Mouse (Mus musculus) retina, adult 2 months (tissue): ENCODE measurements around the gene Dll4.

Experiments used
- DNase-seq: peaks from one replicate; pipeline ENCODE4 v3.0.0-alpha.2; 2012; ENCODE audit warnings: low read depth, low spot score

The Dll4 gene

DNA sequence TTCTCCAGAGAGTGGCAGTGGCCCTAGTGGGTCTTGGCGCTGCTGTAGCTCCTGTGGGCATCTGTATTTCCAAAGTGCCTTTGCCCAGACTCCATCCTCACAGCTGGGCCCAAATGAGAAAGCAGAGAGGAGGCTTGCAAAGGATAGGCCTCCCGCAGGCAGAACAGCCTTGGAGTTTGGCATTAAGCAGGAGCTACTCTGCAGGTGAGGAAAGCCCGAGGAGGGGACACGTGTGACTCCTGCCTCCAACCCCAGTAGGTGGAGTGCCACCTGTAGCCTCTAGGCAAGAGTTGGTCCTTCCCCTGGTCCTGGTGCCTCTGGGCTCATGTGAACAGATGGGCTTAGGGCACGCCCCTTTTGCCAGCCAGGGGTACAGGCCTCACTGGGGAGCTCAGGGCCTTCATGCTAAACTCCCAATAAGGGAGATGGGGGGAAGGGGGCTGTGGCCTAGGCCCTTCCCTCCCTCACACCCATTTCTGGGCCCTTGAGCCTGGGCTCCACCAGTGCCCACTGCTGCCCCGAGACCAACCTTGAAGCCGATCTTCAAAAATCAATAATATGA is 9.5 kb downstream of the Dll4 start:
- DNase-seq = no peak

DNA sequence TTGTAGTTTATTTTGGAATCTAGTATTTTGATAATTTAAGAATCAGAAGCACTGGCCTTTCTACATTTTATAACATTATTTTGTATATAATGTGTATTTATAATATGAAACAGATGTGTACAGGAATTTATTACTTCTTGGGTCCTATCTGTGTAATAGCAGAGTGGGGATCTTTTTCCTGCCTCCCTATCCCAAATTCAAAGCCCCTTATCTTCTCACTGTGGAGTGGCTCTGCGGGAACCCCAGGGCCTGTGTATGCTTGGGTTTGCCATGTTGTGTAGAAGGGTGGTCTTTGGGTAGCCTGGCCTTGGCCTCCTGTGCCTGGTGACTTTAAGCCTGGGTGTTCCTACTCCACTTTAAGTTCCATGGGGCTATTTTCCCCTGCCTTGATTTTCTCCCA is 10.0 kb downstream of the Dll4 start:
- no peak for DNase-seq

DNA sequence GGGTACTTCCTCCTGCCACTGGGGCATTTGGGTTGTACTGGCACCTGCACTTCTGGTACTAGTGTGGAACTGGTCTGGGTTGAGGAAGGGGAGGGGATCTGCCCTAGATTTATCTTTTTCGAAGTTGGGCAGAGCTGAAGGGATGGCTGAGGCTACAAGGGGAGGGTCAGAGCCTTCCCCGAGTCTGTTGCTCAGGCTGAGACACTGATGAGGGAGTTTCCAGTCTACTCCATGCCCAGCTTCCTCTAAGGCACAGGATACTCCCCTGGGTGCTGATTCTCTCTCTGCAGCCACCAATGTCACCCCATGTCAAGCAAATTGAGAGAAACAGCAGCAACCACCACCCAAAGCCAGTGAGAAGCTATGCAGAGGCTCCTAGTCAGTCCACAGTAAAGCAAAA is 10.4 kb downstream of the Dll4 start:
- no peak for DNase-seq

DNA sequence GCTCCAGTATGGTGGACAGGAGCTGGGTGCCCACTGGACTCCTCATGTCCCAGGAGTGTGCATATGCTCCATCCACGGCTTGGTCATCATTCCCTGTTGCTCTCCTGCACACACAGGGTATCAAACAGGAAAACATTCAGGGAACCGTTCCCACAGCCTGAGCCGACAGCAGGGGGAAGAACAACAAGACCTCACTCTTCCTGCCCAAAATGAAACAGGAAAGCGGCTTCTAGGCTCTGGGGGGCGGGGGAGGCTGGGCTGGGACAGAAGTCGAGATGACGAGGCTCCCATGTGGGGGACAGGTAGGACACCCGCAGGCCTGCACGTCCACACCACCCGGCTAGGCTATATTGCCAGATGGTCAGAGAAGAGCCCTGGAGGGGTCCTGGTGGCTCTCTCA is 10.9 kb downstream of the Dll4 start:
- DNase-seq = no peak

DNA sequence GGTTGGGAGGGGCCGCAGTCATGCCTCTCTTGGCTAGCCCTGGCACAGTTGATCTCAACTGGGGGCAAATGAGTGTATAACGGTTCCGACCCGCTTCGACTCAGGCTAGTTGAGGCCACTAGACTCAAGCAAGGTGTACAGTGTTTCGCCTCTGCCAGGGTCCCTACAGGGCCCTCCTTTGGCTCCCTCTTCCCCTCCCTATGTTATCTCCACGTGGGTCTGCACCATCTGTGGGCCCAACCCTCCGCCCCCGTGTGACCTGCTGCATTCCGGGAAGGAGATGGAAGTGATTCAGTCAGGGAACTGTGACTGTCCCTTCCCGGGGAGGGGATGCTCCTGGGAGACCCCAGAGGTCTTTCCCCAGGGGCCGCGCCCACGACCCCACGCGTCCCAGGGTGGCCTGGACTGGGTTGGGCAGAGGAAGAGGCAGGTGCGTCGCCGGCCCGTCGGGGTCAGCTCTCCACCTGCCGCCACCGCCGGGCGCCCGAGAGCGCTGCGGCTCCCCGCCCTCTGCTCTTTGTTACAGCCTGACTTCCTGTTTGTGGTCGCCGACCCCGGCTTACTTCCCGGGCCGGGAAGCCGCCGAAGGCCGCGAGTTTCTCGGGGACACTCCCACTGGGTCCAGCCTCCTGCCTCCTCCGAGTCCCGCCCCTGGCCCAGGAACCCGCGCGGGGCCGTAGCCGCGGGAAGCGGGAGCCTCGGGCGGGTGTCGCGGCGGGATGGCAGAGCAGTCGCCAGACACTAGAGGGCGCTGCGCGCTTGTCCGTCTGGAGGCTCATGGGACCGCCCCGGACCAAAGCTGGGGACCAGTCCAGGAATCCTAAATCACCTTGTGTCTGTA is 12.1 kb downstream of the Dll4 start:
- peak; percentile 48 for DNase-seq

DNA sequence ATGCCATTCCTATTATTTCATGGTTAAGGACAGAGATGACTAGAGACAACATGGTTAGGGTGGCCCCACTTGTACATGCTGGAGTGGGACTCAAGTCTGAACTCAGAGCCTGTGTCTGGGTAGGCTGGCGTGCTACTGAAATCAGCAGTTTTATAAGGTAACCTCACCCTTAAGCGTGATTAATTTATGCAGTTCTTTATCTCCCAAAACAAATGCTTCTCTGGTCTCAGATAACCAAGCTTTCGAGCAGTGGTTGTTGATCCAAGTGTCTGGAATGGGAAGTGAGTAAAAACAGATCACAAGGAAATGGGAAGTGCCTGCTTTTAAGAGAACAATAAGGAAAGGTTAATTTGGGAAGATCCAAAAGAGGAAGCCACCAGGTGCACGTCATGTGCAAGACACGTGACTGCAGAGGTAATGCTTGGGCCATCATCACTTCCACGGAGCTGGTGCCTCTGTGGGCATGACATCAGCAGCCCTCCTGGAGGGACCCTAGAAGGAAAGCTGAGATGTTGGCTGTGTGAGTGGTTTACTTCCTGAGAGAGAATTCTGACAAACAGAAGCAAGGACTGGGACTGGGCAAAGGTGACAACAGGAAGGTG is 19.1 kb downstream of the Dll4 start:
- no peak for DNase-seq

DNA sequence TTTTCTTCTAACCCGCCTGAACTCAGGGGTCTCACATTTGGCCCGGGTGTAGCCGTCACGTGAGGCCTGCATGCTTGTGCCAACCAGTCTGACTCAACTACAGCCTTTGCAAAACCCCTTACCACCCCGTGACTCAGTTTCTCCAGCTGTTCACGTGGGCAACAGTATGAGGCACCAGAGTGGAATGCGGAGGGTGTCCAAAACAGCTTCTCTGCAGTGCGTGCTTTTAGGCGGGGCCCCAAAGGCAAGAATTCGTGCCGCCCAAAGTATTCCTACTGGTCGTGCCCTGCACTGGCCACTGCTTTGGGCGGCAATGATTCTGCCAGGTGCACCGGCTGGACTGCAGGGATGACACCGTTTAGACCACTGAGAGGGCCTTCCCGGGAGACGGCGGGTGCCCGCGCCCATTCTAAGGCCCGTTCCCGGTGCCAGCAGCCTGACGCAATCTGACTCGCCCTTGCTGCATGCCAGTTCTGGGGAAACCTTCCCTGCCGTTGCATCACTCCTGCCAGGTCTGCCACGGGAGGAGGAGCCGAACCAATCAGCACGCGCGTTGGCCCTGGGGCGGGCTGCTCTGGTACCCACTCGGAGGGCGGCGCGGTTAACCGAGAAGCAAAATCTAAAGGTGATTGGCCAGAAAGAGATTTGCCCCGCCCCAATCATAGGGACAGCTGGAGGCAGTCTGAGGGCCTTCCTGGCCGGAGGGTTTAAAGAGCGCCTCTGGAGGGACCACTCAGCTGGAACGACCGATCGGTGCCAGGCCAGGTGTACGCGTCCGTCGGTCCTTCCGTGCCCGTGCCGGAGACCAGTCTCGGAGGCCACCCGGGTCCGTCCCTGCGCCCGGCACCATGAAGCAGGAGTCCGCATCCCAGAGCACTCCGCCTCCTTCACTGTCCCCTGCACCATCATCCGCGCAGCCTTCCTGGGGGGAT is 25.2 kb downstream of the Dll4 start, which contains the start of gene Chac1:
Chac1 (plus strand) TSS at position 675 of the 932 bp plus-strand sequence.
- no peak for DNase-seq

DNA sequence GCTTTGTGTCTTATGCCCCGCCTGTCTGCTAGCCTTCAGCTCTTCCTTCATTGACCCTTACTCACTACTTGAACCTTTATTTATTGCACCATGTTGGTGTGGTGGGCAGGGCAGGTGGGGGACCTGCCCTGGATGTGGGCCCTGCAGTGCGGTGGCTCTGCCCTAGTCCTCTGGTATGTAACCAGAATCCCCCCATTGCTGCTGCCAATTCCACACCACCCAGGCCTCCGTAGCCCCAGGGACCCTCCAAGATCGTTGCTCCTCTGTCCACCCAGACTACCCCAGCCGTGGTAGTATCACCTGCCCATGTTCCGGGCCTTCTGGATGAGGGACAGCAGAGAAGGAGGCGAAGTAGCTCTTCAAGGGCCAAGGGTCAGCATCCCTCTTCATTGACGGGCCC is 28.1 kb downstream of the Dll4 start:
- no peak for DNase-seq

DNA sequence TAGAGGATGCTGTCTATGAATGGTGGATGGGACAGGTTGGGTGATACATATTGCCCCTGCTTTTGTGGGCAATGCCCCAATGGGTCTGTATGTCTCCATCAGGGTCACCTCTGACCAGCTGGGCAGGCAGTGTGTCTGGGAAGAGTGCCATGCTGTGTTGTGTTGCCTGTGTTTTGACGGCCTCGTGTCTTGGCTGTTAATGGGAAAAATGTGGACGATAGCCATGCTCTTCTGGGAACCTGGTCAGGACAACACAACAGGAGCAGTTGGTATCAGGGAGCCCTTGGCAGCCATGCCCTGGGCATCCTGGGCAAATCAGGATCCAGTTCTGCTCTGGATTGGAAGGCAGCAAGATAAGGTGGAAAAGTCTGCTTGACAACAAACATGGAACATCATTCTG is 29.5 kb downstream of the Dll4 start:
- DNase-seq = no peak

DNA sequence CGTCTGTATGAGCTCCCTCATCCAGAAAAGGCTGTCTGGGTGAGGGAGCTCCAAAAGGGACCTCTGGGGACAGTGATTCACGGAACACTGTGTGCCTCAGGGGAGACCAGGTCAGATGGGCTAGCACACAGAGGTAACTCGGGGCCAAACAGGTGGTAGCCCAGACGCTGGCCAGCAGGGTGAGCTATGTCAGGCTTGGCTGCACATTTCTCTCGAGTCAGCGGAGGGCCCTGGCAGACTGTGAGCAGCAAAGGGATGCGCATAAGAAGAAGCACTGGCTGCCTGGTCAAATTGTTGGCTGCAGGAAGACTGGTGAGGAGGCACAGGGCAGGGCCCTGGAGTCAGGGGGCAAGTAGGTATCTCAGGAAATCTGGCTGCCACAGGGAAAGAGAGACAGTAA is 30.1 kb downstream of the Dll4 start:
- no peak for DNase-seq

DNA sequence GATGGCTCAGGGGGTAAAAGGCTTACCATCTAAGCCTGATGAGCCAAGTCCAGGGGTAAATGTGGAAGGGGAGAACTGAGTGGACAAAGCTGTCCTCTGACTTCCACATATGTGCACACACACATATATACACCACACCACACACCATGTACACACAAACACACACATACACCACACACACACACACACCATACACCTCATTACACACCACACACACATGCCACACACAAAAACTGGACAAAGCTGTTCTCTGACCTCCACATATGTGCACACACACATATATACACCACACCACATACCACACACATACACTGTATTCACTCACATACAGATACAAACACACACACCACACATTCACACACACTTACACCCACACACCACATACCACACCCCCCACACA is 30.7 kb downstream of the Dll4 start:
- no peak for DNase-seq

DNA sequence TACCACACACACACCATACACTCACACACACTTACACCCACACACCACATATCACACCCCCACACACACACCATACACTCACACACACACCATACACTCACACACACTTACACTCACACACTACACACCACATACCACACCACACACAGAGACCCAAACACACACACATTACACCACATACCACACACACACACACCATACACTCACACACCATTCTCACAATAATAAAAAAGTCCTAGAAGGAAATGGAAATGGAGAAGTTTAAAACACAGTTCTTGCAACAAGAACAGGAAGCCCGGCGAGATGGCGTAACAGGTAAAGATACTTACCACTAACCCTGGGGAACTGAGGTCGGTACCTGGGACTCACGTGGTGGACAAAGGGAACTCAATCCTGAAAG is 31.2 kb downstream of the Dll4 start:
- no peak for DNase-seq

DNA sequence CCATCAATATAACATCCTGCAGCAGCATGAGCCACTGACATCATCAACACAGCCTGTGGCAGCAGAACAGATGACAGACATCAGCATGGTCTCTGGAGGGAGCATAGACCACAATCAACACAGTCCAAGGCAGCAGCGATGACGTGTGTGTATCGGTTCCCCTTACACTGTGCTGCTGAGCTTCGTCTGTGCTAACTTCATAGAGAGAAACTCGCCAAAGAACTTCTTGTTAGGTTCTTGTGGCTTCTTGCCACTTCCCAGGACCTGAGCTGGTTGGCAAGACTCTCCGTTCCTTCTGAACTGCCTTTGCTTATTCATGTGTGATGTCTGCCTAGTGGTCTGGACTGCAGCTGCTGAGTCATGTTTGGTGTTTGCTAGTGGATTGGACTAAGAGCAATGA is 32.7 kb downstream of the Dll4 start:
- no peak for DNase-seq

DNA sequence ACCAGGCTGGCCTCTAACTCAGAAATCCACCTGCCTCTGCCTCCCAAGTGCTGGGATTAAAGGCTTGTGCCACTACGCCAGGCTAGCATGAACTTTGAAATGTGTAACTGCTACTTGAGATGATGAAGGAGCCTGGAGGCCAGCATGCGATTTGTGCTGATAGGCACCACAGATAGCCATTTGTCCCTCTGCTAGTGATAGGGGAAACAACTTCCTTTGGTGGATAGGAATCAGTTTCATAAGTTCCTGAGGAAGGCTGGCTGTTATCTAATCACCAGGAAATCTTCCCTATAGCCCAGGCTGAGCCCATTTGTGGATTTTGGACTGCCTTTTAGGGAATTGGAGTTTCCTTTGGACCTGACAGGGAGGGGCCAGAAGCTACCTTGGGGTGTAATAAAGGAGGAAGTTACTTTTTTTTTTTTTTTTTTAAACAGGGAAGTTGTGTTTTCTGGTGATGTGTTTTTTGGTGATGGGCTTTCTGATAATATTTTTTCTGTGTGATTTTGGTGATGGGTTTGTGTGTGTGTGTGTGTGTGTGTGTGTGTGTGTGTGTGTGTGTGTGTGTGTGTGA is 34.2 kb downstream of the Dll4 start:
- DNase-seq = no peak

DNA sequence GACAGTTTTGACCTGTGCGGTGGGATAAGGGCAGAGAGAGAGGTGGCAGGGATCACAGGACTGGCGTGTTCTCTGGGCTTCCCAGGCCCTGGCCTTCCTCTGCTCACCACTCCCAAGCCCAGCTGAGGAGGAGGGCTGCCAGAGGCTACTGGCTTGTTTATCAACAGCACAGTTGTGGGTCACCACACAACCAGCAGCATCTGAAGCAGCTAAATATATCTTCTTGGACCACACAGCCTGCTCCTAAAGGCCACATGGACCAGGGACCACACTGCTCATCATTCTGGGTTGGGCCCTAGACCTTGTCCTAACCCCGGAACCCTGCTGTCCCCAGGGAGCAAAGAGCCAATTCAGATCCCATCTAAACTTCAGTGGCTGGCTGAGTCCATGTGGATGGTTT is 39.4 kb downstream of the Dll4 start:
- DNase-seq = no peak

DNA sequence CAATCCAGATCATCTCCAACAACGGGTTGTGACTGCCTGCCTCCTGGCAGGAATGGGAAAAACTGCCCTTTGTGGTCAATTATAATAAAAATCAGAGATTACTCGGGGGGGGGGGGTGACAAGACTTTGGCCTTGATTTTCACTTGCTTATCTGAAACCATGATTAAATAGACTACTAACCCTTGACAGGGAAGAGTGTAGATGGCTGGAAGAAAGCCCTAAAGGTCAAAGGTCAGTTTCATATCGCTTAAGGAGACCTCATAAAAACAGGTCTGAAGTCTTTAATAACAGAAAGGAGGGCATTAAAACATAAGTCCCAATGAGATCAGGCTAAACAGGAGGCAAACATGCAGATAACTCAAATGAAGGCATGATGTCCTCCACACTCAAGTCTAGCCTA is 41.8 kb downstream of the Dll4 start:
- no peak for DNase-seq

DNA sequence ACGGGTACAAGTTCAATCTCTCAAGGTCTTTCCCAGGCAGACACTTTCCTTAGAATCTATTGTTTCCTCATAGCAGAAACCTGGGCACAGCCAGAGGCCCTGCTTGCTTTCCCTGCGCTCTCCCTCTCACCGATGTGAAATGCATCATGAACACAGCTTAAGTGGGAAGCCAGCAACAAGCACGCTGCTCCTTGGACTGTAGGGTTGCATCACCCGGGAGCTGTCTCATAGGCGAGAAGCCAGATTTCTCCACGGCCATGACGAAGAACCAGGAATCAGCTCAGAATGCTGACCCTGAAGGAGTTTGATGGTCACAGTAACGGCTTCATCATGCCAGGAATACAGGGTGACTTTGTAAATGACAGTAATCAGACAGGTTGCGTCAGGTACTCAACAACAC is 44.5 kb downstream of the Dll4 start:
- DNase-seq = no peak

DNA sequence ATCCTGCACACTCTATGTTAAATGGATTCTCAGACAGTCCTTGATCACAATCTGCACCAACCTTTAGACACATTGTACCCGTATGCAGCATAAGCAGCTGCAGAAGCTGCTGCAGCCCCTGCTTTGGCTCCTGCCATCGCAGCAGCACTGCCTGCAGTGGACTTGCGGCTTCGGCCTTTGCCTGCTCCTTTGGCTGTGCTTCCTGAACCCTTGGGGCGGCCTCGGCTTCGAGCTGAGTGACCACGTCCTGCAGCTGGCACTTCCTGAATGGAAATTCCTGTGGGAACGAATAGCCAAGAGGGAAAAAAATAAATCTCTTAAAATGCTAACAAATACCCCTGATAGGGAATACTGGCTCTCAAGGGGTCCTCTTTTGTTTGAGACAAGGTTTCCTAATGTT is 51.7 kb downstream of the Dll4 start:
- no peak for DNase-seq

DNA sequence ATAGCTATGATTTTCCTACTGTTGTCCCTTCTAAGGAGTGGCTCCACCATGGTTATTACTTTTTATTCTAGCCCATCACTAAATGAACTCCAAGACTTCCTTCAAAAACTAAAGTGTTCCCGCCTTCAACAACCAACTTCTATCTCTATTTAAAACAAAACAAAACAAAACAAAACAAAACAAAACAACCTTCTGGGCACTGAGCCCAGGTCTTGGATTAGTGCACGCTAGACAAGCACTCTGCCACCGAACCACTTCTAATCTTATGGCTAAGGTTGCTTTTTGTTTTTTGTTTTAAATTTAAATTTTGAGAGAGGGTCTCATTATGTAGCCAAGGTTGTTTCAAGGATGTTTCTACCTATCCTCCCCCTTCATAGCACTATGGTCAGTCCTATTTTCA is 52.2 kb downstream of the Dll4 start:
- DNase-seq = no peak

DNA sequence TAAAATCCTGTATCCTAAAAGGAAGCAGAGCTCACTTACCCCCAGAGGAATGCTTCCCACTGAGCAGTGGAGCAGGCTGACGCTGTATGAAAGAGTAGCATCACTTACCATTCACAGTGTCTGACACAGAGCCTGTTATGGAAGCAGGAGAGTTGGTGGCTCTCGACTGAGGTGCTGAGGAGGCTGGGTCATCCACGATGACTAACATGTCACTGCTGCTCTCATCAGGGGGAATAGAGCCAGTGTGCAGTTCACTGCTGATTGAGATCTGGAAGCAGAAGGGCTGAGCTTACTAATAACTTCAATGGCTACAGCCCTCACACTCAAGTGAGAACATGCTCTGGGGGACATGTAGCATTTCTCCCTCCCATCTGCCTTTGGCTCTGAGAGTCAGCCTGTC is 53.9 kb downstream of the Dll4 start:
- no peak for DNase-seq
